Mouse (Mus musculus) forebrain, embryonic 10.5 days (tissue): ENCODE data around the gene Ap1m2. TPM values are rescaled to one million over a fixed set of nuclear protein-coding genes. Genes with fewer than 3 reads are reported as not detected.
"Not testable (repeated sequence)": the region's sequence is repeated elsewhere in the genome, so short reads cannot be mapped to it uniquely, and the experiment has no call there.

Source experiments
- DNase-seq: peaks from one replicate; pipeline ENCODE4 v3.0.0-alpha.2; 2017; ENCODE audit warnings: low spot score; ENCODE audit errors: extremely low spot score
- H3K27ac ChIP-seq: fragments of 300-500 bp; sonication (generic); 2 replicates; pipeline ENCODE4 v1.5.1; 2016; ENCODE audit warnings: mild to moderate bottlenecking
- H3K27me3 ChIP-seq: fragments of 300-500 bp; sonication (generic); 2 replicates; pipeline ENCODE4 v1.6.1; 2016; ENCODE audit warnings: mild to moderate bottlenecking; ENCODE audit not compliant: poor library complexity, severe bottlenecking
- H3K36me3 ChIP-seq: fragments of 300-500 bp; sonication (generic); replicated peaks from 2 replicates; pipeline ENCODE4 v1.6.1; 2016; ENCODE audit warnings: mild to moderate bottlenecking, moderate library complexity
- H3K4me1 ChIP-seq: fragments of 300-500 bp; sonication (generic); 2 replicates; pipeline ENCODE4 v1.6.1; 2016
- H3K4me3 ChIP-seq: fragments of 300-500 bp; sonication (generic); 2 replicates; pipeline ENCODE4 v1.5.1; 2016; ENCODE audit warnings: mild to moderate bottlenecking, moderate library complexity
- H3K9me3 ChIP-seq: fragments of 300-500 bp; sonication (generic); 2 replicates; pipeline ENCODE4 v1.6.1; 2016; ENCODE audit warnings: mild to moderate bottlenecking, moderate library complexity
- WGBS: fragments of 180-500 bp; shearing (Covaris S2); methylation state at CpG from one replicate; pipeline ENCODE4 v1.1.7; 2016; 5-methylcytosine and 5-hydroxymethylcytosine counted together
- polyA plus RNA-seq: library from polyadenylated mRNA; unstranded; fragments of >200 nt; fragmentation: Nextera tagmentation; extraction: Ambion mirVana; gene quantifications from 2 replicates; pipeline ENCODE4 v1.2.1, GENCODE M21; 2016

The Ap1m2 gene
- polyA plus RNA-seq, 1 experiment from 2014 or later, result 8.5 TPM

GRCm38 (mm10) chr9:21264272-21264999 lies 47.7 kb downstream of the Ap1m2 start:
- WGBS, result 21% methylated on average over 17 of the region's 17 CpGs
- H3K4me1 ChIP-seq, result peaks cover 25% of the 10 kb centered on the region
- H3K27ac ChIP-seq, result peak overlapping the region; percentile 93
- peak overlapping the region; percentile 92 for H3K4me3 ChIP-seq
- DNase-seq, result no peak
- no peaks in the 10 kb centered on the region for H3K27me3 ChIP-seq
- no peaks in the 10 kb centered on the region for H3K9me3 ChIP-seq
- H3K36me3 ChIP-seq, result peaks cover 30% of the 10 kb centered on the region

- Histone ChIP-seq H3K4me1 (peaks cover 23% of the 10 kb centered on the region), H3K4me3 (no peak overlapping the region), H3K27ac (no peak overlapping the region), H3K9me3 (no peaks in the 10 kb centered on the region), H3K36me3 (peaks cover 5% of the 10 kb centered on the region), H3K27me3 (peaks cover 4% of the 10 kb centered on the region; the same call in 1 of the 2 replicates)
- no peak for DNase-seq
- WGBS, result 74% methylated on average over 2 of the region's 2 CpGs
These were observed 50.3 kb downstream of the Ap1m2 start for GRCm38 (mm10) chr9:21261831-21262230.

GRCm38 (mm10) chr9:21260491-21261040 lies 51.6 kb downstream of the Ap1m2 start:
- 82% methylated on average over 6 of the region's 6 CpGs for WGBS
- Histone ChIP-seq H3K4me3 (no peak overlapping the region), H3K4me1 (peaks cover 11% of the 10 kb centered on the region), H3K36me3 (no peaks in the 10 kb centered on the region), H3K9me3 (no peaks in the 10 kb centered on the region), H3K27ac (no peak overlapping the region), H3K27me3 (peaks cover 4% of the 10 kb centered on the region; the same call in 1 of the 2 replicates)
- no peak for DNase-seq

- not testable (repeated sequence) for H3K4me1 ChIP-seq, H3K27ac ChIP-seq, H3K9me3 ChIP-seq, H3K36me3 ChIP-seq, DNase-seq, H3K4me3 ChIP-seq
- H3K27me3 ChIP-seq, result peaks cover 23% of the 10 kb centered on the region
- WGBS, result 84% methylated on average over 4 of the region's 4 CpGs
These were observed 55.8 kb downstream of the Ap1m2 start for GRCm38 (mm10) chr9:21256349-21256748.

GRCm38 (mm10) chr9:21254690-21255089 lies 57.4 kb downstream of the Ap1m2 start:
- Histone ChIP-seq H3K27ac (no peak overlapping the region), H3K4me3 (no peak overlapping the region), H3K9me3 (no peaks in the 10 kb centered on the region), H3K27me3 (peaks cover 40% of the 10 kb centered on the region), H3K36me3 (no peaks in the 10 kb centered on the region), H3K4me1 (peaks cover 11% of the 10 kb centered on the region)
- DNase-seq, result no peak

GRCm38 (mm10) chr9:21251116-21251735 lies 60.9 kb downstream of the Ap1m2 start:
- WGBS, result 75% methylated on average over 13 of the region's 13 CpGs
- Histone ChIP-seq H3K27me3 (peaks cover 70% of the 10 kb centered on the region), H3K36me3 (no peaks in the 10 kb centered on the region), H3K4me1 (peaks cover 21% of the 10 kb centered on the region), H3K9me3 (no peaks in the 10 kb centered on the region), H3K4me3 (no peak overlapping the region), H3K27ac (no peak overlapping the region)
- no peak for DNase-seq

GRCm38 (mm10) chr9:21250509-21250908 lies 61.6 kb downstream of the Ap1m2 start:
- no peak overlapping the region for H3K4me3 ChIP-seq
- H3K4me1 ChIP-seq, result peaks cover 21% of the 10 kb centered on the region
- DNase-seq, result no peak
- 70% methylated on average over 2 of the region's 2 CpGs for WGBS
- no peaks in the 10 kb centered on the region for H3K36me3 ChIP-seq
- H3K27me3 ChIP-seq, result peaks cover 77% of the 10 kb centered on the region
- H3K9me3 ChIP-seq, result no peaks in the 10 kb centered on the region
- no peak overlapping the region for H3K27ac ChIP-seq

GRCm38 (mm10) chr9:21249629-21250508 lies 62.3 kb downstream of the Ap1m2 start:
- H3K9me3 ChIP-seq, result no peaks in the 10 kb centered on the region
- DNase-seq, result no peak
- H3K4me3 ChIP-seq, result no peak overlapping the region
- H3K27me3 ChIP-seq, result peaks cover 84% of the 10 kb centered on the region
- WGBS, result 41% methylated on average over 17 of the region's 17 CpGs
- H3K27ac ChIP-seq, result no peak overlapping the region
- H3K36me3 ChIP-seq, result no peaks in the 10 kb centered on the region
- peaks cover 26% of the 10 kb centered on the region for H3K4me1 ChIP-seq

- WGBS, result 1% methylated on average over 30 of the region's 30 CpGs
- Histone ChIP-seq H3K27ac (no peak within 1 kb of the TSS), H3K4me3 (peak within 1 kb of the TSS; percentile 36), H3K4me1 (peaks cover 39% of the 10 kb centered on the region), H3K27me3 (peaks cover 99% of the 10 kb centered on the region), H3K36me3 (no peaks in the 10 kb centered on the region), H3K9me3 (no peaks in the 10 kb centered on the region)
- no peak for DNase-seq
These were observed 63.8 kb downstream of the Ap1m2 start, which contains the start of gene S1pr5 for GRCm38 (mm10) chr9:21248326-21248725. Gene S1pr5, minus strand, starts transcription at chr9:21248443.

- no peak for DNase-seq
- 60% methylated on average over 1 of the region's 1 CpGs for WGBS
- no peak overlapping the region for H3K4me3 ChIP-seq
- H3K27me3 ChIP-seq, result peaks cover 100% of the 10 kb centered on the region
- H3K9me3 ChIP-seq, result peaks cover 6% of the 10 kb centered on the region
- H3K4me1 ChIP-seq, result peaks cover 38% of the 10 kb centered on the region
- no peaks in the 10 kb centered on the region for H3K36me3 ChIP-seq
- H3K27ac ChIP-seq, result no peak overlapping the region
These were observed 65.8 kb downstream of the Ap1m2 start for GRCm38 (mm10) chr9:21246342-21246741.

- WGBS, result 1% methylated on average over 16 of the region's 16 CpGs
- no peak for DNase-seq
- Histone ChIP-seq H3K36me3 (no peaks in the 10 kb centered on the region), H3K4me3 (peak overlapping the region; percentile 55), H3K27me3 (peaks cover 100% of the 10 kb centered on the region), H3K4me1 (peaks cover 32% of the 10 kb centered on the region), H3K27ac (peak overlapping the region; percentile 30; the same call in 1 of the 2 replicates), H3K9me3 (peaks cover 6% of the 10 kb centered on the region)
These were observed 67.0 kb downstream of the Ap1m2 start for GRCm38 (mm10) chr9:21245113-21245487.

- Histone ChIP-seq H3K9me3 (peaks cover 6% of the 10 kb centered on the region), H3K4me1 (peaks cover 28% of the 10 kb centered on the region), H3K36me3 (no peaks in the 10 kb centered on the region), H3K4me3 (peak overlapping the region; percentile 55), H3K27me3 (peaks cover 100% of the 10 kb centered on the region), H3K27ac (peak overlapping the region; percentile 30; the same call in 1 of the 2 replicates)
- WGBS, result under 1% methylated on average over 72 of the region's 72 CpGs
- peak; percentile 55 for DNase-seq
These were observed 67.6 kb downstream of the Ap1m2 start for GRCm38 (mm10) chr9:21244428-21245112.
